Mouse (Mus musculus) urinary bladder, postnatal 0 days (tissue): ENCODE data around the gene E2f2. TPM values are rescaled to one million over a fixed set of nuclear protein-coding genes. Genes with fewer than 3 reads are reported as not detected.

Source experiments
- polyA plus RNA-seq: library from polyadenylated mRNA; unstranded; fragments of >200 nt; fragmentation: Nextera tagmentation; extraction: Ambion mirVana; gene quantifications from 2 replicates; pipeline ENCODE4 v1.2.1, GENCODE M21; 2015

E2f2 gene
- 1.6 and 2.3 TPM in 2 replicates for polyA plus RNA-seq

GRCm38 (mm10) chr4:136172011-136172541 is at the start of gene E2f2:
Gene E2f2, plus strand, starts transcription at chr4:136172394.

GRCm38 (mm10) chr4:136143193-136143976 is 28.8 kb upstream of the E2f2 start, which contains the start of gene Id3:
Gene Id3, plus strand, starts transcription at chr4:136143497.

GRCm38 (mm10) chr4:136206033-136206893 is 34.1 kb downstream of the E2f2 start, which contains the start of gene Asap3:
Gene Asap3, plus strand, starts transcription at chr4:136206365.

Other genes starting within 250 kb of the E2f2 start
- gene Hmgcl, start 225.9 kb upstream of the E2f2 start, polyA plus RNA-seq, result 50.6 and 58.5 TPM in 2 replicates
- gene Gale, start 208.7 kb upstream of the E2f2 start, polyA plus RNA-seq, result 25.0 and 36.9 TPM in 2 replicates
- 59.6 and 61.4 TPM in 2 replicates for gene Lypla2, start 199.8 kb upstream of the E2f2 start, polyA plus RNA-seq
- gene Pithd1, start 185.1 kb upstream of the E2f2 start, polyA plus RNA-seq, result 31.2 and 35.1 TPM in 2 replicates
- gene Eloa, start 150.6 kb upstream of the E2f2 start, polyA plus RNA-seq, result 21.9 and 23.1 TPM in 2 replicates
- 334 and 353 TPM in 2 replicates for gene Rpl11, start 119.0 kb upstream of the E2f2 start, polyA plus RNA-seq
- 231 and 234 TPM in 2 replicates for gene Id3, start 28.9 kb upstream of the E2f2 start, polyA plus RNA-seq
- 5.3 and 5.6 TPM in 2 replicates for gene Asap3, start 34.0 kb downstream of the E2f2 start, polyA plus RNA-seq
- 72.1 and 72.4 TPM in 2 replicates for gene Tcea3, start 75.3 kb downstream of the E2f2 start, polyA plus RNA-seq
- 13.0 and 13.1 TPM in 2 replicates for gene Zfp46, start 112.3 kb downstream of the E2f2 start, polyA plus RNA-seq
- gene Hnrnpr, start 138.5 kb downstream of the E2f2 start, polyA plus RNA-seq, result 69.1 and 82.8 TPM in 2 replicates